Mouse (Mus musculus) lung, embryonic 14.5 days (tissue): ENCODE results near the gene Ppp1r1c. TPM values are rescaled to one million over a fixed set of nuclear protein-coding genes. Genes with fewer than 3 reads are reported as not detected.
A peak's percentile ranks its signal among the peaks of the same experiment; 100 is the strongest.
"Not testable (repeated sequence)": the region's sequence is repeated elsewhere in the genome, so short reads cannot be mapped to it uniquely, and the experiment has no call there.

Experiments
- ATAC-seq: fragments of 200-750 bp; cut with Nextera tagmentation; 2 replicates; pipeline ENCODE4 v1.8.0; 2017; ENCODE audit warnings: mild to moderate bottlenecking, moderate TSS enrichment, moderate library complexity; ENCODE audit not compliant: insufficient read depth
- DNase-seq: peaks from one replicate; pipeline ENCODE4 v3.0.0-alpha.2; 2015
- H3K27ac ChIP-seq: fragments of 300-500 bp; sonication (generic); 2 replicates; pipeline ENCODE4 v1.5.1; 2014; ENCODE audit warnings: low read depth, mild to moderate bottlenecking, moderate library complexity
- H3K27me3 ChIP-seq: fragments of 300-500 bp; sonication (generic); 2 replicates; pipeline ENCODE4 v1.6.1; 2014; ENCODE audit warnings: low read length, control low read depth; ENCODE audit not compliant: insufficient read depth
- H3K36me3 ChIP-seq: fragments of 300-500 bp; sonication (generic); 2 replicates; pipeline ENCODE4 v1.6.1; 2014; ENCODE audit warnings: control low read depth; ENCODE audit not compliant: insufficient read depth
- H3K4me1 ChIP-seq: fragments of 300-500 bp; sonication (generic); 2 replicates; pipeline ENCODE4 v1.6.1; 2014; ENCODE audit warnings: antibody characterized with exemption, control low read depth; ENCODE audit not compliant: insufficient read depth
- H3K4me2 ChIP-seq: fragments of 300-500 bp; sonication (generic); 2 replicates; pipeline ENCODE4 v1.6.1; 2014; ENCODE audit warnings: mild to moderate bottlenecking
- H3K4me3 ChIP-seq: fragments of 300-500 bp; sonication (generic); 2 replicates; pipeline ENCODE4 v1.5.1; 2014; ENCODE audit warnings: low read depth, low read length
- H3K9ac ChIP-seq: fragments of 300-500 bp; sonication (generic); 2 replicates; pipeline ENCODE4 v1.6.1; 2014
- H3K9me3 ChIP-seq: fragments of 300-500 bp; sonication (generic); 2 replicates; pipeline ENCODE4 v1.6.1; 2016; ENCODE audit warnings: low read depth, low read length, control low read depth
- CTCF ChIP-seq: IDR thresholded peaks from 2 replicates; pipeline ENCODE4 v1.5.1; 2016; ENCODE audit warnings: antibody characterized with exemption, low read depth
- WGBS: fragments of 180-500 bp; shearing (Covaris S2); extraction: QIAGEN DNeasy Blood & Tissue Kit; methylation state at CpG from one replicate; pipeline ENCODE4 v1.1.7; 2014; 5-methylcytosine and 5-hydroxymethylcytosine counted together
- polyA plus RNA-seq: library from polyadenylated mRNA; unstranded; fragments of >200 nt; fragmentation: Nextera tagmentation; extraction: Ambion mirVana; gene quantifications from 2 replicates; pipeline ENCODE4 v1.2.1, GENCODE M21; 2014

The Ppp1r1c gene
- polyA plus RNA-seq, 1 experiment from 2014 or later = not detected

DNA sequence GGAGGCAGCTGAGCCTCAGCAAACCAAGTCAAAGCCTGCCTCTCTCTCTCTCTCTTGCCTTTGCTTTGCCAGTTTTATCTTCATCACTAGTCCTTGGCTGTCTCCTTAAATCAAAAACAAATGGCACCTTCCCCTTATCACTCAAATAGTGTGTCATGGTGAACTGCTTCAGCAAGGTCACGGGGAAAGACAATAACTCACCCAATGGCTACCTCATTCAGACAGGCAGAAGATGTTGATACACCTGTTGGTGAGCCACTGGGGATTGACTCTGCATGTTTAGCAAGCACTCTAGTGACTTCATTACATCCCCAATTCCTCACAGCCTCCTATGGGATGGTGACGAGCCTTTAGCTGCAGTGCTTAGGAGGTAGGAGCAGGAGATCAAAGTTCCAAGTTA is 89.9 kb downstream of the Ppp1r1c start:
- Histone ChIP-seq H3K9ac (no peak overlapping the region), H3K4me1 (no peaks in the 10 kb centered on the region), H3K9me3 (no peaks in the 10 kb centered on the region), H3K27me3 (no peaks in the 10 kb centered on the region), H3K4me3 (no peak overlapping the region), H3K4me2 (no peak overlapping the region), H3K36me3 (no peaks in the 10 kb centered on the region), H3K27ac (no peak overlapping the region)
- no peak for ATAC-seq
- no peak for DNase-seq
- TF ChIP-seq CTCF = no peak
- 49% methylated on average over 2 of the region's 2 CpGs for WGBS

DNA sequence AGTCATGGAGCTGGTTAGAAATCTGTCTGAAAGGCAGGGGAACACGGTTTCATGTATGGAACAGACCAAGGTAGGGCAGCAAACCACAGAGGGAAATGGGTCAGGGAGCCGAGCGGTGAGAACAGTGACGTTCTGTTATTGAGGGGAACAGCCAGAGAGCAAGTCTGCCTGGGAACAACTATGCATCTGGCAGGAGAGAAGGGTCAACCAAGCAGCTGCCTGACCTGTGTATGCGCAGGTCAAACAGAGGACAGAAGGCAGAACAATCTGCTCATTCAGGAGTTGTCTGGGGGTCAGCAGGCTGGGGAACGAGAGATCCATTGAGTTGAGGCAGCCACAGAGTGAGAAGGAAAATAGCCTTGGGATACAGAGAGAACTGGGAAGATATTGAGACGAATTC is 91.0 kb downstream of the Ppp1r1c start:
- ATAC-seq (no peak), DNase-seq (no peak)
- Histone ChIP-seq H3K4me1 (no peaks in the 10 kb centered on the region), H3K27ac (no peak overlapping the region), H3K9me3 (no peaks in the 10 kb centered on the region), H3K4me2 (no peak overlapping the region), H3K9ac (no peak overlapping the region), H3K27me3 (no peaks in the 10 kb centered on the region), H3K36me3 (no peaks in the 10 kb centered on the region), H3K4me3 (no peak overlapping the region)
- no peak for TF ChIP-seq CTCF
- WGBS = 38% methylated on average over 7 of the region's 7 CpGs

DNA sequence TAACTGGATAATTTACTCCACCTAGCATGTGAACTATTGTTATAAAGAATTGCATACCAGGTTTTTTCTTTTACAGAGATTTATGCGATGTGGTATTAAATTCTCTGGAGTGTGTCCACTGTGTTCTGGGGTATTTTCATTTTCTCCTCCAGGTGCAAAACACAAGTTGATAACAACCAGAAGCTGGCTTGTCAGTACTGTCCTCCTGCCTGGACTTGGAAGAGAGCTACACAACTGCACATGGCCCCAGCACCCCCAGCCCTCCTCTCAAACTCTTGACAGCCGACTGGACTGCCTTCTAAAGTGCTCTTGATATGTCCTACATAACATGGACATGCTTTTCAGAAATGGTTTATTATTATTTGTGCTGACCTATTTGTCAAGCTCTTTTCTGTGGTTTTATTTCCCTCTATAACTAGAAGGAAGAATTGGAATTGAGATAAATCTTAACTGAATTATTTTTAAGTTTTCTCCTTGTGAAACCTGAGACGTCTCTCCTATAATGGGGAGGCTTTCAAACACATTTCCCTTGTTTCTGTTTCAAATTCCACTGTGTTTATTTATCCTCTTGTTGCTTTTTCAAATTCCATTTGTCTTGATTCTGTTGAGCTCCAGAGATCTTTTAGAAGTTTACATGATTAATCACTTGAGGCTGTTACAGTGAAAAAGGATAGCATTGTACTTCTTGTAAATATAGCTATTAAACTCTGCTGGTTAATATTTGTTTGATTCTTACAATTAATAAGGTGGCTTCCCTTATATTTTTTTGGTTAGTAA is 108.3 kb downstream of the Ppp1r1c start:
- DNase-seq (peak; percentile 14), ATAC-seq (no peak)
- 0 out of 2 replicates have a peak overlapping the region, but pooled peaks have one; percentile 32 for H3K27ac ChIP-seq
- no peak overlapping the region for H3K9ac ChIP-seq
- no peak for TF ChIP-seq CTCF
- no peaks in the 10 kb centered on the region for H3K27me3 ChIP-seq
- 33% methylated on average over 3 of the region's 3 CpGs for WGBS
- H3K36me3 ChIP-seq = no peaks in the 10 kb centered on the region
- H3K9me3 ChIP-seq = no peaks in the 10 kb centered on the region
- H3K4me2 ChIP-seq = no peak overlapping the region
- H3K4me1 ChIP-seq = no peaks in the 10 kb centered on the region
- no peak overlapping the region for H3K4me3 ChIP-seq

DNA sequence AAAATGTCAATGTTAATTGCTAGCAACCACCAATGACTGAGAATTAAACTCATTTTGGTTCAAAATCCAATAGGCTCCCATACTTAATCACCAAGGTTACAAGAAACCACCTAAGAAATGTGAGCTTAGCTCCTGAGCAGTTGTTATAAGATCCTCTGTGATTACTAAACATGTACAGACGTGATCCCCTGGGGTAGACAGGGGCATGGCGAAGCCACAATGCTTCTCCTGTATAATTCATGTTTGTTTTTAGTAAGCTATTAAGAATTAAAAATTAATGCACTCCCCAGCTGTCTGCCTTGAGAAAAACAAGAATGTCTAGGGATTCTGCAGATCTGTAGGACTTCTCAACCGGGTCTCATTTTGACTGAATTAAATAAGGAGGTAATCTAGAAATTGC is 112.0 kb downstream of the Ppp1r1c start:
- H3K36me3 ChIP-seq = no peaks in the 10 kb centered on the region
- no peaks in the 10 kb centered on the region for H3K9me3 ChIP-seq
- H3K4me2 ChIP-seq = no peak overlapping the region
- H3K27ac ChIP-seq = no peak overlapping the region
- H3K9ac ChIP-seq = no peak overlapping the region
- no peak overlapping the region for H3K4me3 ChIP-seq
- H3K27me3 ChIP-seq = no peaks in the 10 kb centered on the region
- WGBS = 77% methylated on average over 3 of the region's 3 CpGs
- DNase-seq = no peak
- no peak for TF ChIP-seq CTCF
- no peak for ATAC-seq
- H3K4me1 ChIP-seq = no peaks in the 10 kb centered on the region

DNA sequence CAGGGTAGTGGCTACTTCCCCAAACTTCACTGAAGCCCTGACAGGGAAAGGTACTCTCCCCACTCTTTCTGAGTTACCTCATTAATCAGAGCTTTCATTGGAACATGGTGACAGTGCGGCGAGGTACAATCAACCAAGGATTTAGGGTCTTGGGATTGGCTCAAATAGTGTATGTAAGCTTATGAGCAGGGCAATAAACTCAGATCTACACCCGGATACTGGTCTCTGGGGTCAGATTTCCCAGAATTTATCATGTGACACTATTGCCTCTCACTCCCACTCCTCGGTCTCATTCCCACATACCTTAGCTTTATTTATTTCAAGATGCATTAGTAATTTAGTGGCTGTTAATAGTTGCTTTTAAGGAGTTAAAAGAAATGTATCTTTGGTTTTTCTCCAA is 118.3 kb downstream of the Ppp1r1c start:
- H3K4me2 ChIP-seq = no peak overlapping the region
- H3K4me1 ChIP-seq = no peaks in the 10 kb centered on the region
- TF ChIP-seq CTCF = no peak
- whole genome bisulfite sequencing = 55% methylated on average over 4 of the region's 4 CpGs
- no peak overlapping the region for H3K4me3 ChIP-seq
- no peak overlapping the region for H3K9ac ChIP-seq
- H3K36me3 ChIP-seq = no peaks in the 10 kb centered on the region
- ATAC-seq (no peak), DNase-seq (no peak)
- no peaks in the 10 kb centered on the region for H3K9me3 ChIP-seq
- H3K27ac ChIP-seq = no peak overlapping the region
- no peaks in the 10 kb centered on the region for H3K27me3 ChIP-seq

DNA sequence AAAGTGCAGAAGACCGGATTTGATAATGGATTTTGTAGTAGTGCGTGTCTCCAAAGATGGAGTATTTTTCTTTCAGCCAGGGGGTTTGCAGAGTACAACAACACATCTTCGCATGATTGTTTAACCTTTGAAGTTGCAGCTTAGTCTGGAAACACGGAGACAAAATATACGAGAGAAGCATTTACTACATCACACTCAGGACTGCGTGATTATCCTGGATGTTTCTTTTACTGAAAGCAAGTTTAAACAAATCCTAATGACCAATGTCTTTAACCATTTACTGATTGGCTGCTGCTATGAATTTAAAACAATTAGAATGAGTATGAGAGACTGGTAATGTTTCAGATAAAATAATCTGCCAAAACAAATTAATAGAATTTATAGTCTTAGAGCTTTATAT is 131.5 kb downstream of the Ppp1r1c start:
- no peak overlapping the region for H3K9ac ChIP-seq
- 30% methylated on average over 6 of the region's 6 CpGs for WGBS
- ATAC-seq = peak; percentile 80

DNA sequence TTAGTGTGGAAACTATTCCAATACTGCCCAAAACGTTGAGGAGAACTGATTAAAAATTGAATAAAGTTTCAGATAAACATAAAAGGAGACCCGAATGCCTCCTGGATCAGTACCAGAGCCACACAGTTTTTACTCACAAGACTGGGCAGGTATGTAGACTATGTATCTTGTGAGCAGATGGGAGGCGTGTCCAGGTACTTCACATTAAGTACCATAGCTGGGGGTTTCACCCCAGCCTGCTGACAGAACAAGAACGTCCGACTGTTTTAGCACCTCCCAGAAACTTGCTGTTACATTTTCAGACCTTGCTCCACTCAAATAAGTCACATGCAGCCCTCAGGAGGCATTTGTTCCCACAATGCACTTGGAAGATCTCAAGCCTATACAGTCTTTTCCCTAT is 131.9 kb downstream of the Ppp1r1c start:
- peak; percentile 36 for DNase-seq

More for the DNA sequence above, 131.5 kb downstream of the Ppp1r1c start:
- H3K27ac ChIP-seq = no peak overlapping the region
- no peaks in the 10 kb centered on the region for H3K4me1 ChIP-seq
- peak; percentile 58 for DNase-seq
- H3K9me3 ChIP-seq = no peaks in the 10 kb centered on the region
- no peak for TF ChIP-seq CTCF
- H3K4me3 ChIP-seq = no peak overlapping the region
- no peak overlapping the region for H3K4me2 ChIP-seq
- H3K36me3 ChIP-seq = no peaks in the 10 kb centered on the region
- H3K27me3 ChIP-seq = no peaks in the 10 kb centered on the region

DNA sequence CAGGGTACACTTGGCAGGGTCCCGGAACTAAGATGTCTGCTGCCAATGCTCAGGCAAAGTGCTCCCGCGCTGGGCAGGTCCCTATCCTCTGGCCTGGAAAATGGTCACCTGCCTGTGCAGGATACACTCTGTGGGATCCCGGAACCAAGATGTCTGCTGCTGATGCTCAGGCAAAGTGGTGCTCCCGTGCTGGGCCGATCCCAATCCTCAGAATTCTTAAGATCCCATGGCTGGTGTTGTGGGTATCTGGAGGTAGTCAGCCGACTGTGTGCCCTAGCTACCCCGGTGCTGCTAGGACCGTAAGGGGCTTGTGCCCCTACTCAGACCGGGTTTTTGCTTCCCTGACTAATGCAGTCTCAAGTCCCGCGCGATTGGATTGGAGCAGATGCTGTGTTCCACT is 139.8 kb downstream of the Ppp1r1c start:
- not testable (repeated sequence) for H3K27ac ChIP-seq, H3K4me2 ChIP-seq, H3K27me3 ChIP-seq, ATAC-seq, H3K36me3 ChIP-seq, H3K9ac ChIP-seq, DNase-seq, H3K9me3 ChIP-seq, H3K4me3 ChIP-seq, H3K4me1 ChIP-seq
- WGBS = 78% methylated on average over 13 of the region's 13 CpGs

More for the DNA sequence above, 131.9 kb downstream of the Ppp1r1c start:
- Histone ChIP-seq H3K9me3 (no peaks in the 10 kb centered on the region), H3K36me3 (no peaks in the 10 kb centered on the region), H3K27ac (no peak overlapping the region), H3K4me2 (no peak overlapping the region), H3K9ac (no peak overlapping the region), H3K27me3 (no peaks in the 10 kb centered on the region), H3K4me3 (no peak overlapping the region), H3K4me1 (no peaks in the 10 kb centered on the region)
- TF ChIP-seq CTCF = no peak
- peak; percentile 78 for ATAC-seq
- 20% methylated on average over 5 of the region's 5 CpGs for WGBS
